Mouse (Mus musculus) lung, embryonic 15.5 days (tissue): ENCODE measurements at regions not wholly inside any gene's neighbourhood (a gene's known extent, or its start where the extent isn't known, plus 50 kb on each side); places are given as distances from the start of the nearest gene placed in this dataset.
A peak's percentile ranks its signal among the peaks of the same experiment; 100 is the strongest.

ENCODE experiments used
- ATAC-seq: fragments of 200-750 bp; cut with Nextera tagmentation; 2 replicates; pipeline ENCODE4 v1.8.0; 2017; ENCODE audit warnings: moderate number of reproducible peaks, borderline replicate concordance; ENCODE audit not compliant: low FRiP score, low TSS enrichment; ENCODE audit errors: extremely low read depth
- H3K27ac ChIP-seq: fragments of 300-500 bp; sonication (generic); 2 replicates; pipeline ENCODE4 v1.5.1; 2015; ENCODE audit warnings: moderate library complexity, mild to moderate bottlenecking, inconsistent platforms
- H3K27me3 ChIP-seq: fragments of 300-500 bp; sonication (generic); 2 replicates; pipeline ENCODE4 v1.6.1; 2015; ENCODE audit warnings: inconsistent platforms
- H3K36me3 ChIP-seq: fragments of 300-500 bp; sonication (generic); 2 replicates; pipeline ENCODE4 v1.6.1; 2015; ENCODE audit warnings: inconsistent platforms
- H3K4me1 ChIP-seq: fragments of 300-500 bp; sonication (generic); 2 replicates; pipeline ENCODE4 v1.6.1; 2015; ENCODE audit warnings: inconsistent platforms
- H3K4me2 ChIP-seq: fragments of 300-500 bp; sonication (generic); 2 replicates; pipeline ENCODE4 v1.6.1; 2015; ENCODE audit warnings: inconsistent platforms, mild to moderate bottlenecking, moderate library complexity
- H3K4me3 ChIP-seq: fragments of 300-500 bp; sonication (generic); 2 replicates; pipeline ENCODE4 v1.5.1; 2015; ENCODE audit warnings: mild to moderate bottlenecking, inconsistent platforms
- H3K9ac ChIP-seq: fragments of 300-500 bp; sonication (generic); 2 replicates; pipeline ENCODE4 v1.6.1; 2015; ENCODE audit warnings: inconsistent platforms
- H3K9me3 ChIP-seq: fragments of 300-500 bp; sonication (generic); 2 replicates; pipeline ENCODE4 v1.6.1; 2016; ENCODE audit warnings: inconsistent platforms
- WGBS: fragments of 180-500 bp; shearing (Covaris S2); methylation state at CpG from one replicate; pipeline ENCODE4 v1.1.7; 2015; 5-methylcytosine and 5-hydroxymethylcytosine counted together

GRCm38 (mm10) chr6:88984170-88984569, 82.1 kb downstream of the Tpra1 start:
- no peaks in the 10 kb centered on the region for H3K27me3 ChIP-seq
- no peak overlapping the region for H3K27ac ChIP-seq
- H3K9ac ChIP-seq: no peak overlapping the region
- WGBS: 64% methylated on average over 4 of the region's 4 CpGs
- ATAC-seq: no peak
- no peak overlapping the region for H3K4me3 ChIP-seq
- no peaks in the 10 kb centered on the region for H3K36me3 ChIP-seq
- H3K4me1 ChIP-seq: no peaks in the 10 kb centered on the region
- H3K4me2 ChIP-seq: no peak overlapping the region
- no peaks in the 10 kb centered on the region for H3K9me3 ChIP-seq

DNA sequence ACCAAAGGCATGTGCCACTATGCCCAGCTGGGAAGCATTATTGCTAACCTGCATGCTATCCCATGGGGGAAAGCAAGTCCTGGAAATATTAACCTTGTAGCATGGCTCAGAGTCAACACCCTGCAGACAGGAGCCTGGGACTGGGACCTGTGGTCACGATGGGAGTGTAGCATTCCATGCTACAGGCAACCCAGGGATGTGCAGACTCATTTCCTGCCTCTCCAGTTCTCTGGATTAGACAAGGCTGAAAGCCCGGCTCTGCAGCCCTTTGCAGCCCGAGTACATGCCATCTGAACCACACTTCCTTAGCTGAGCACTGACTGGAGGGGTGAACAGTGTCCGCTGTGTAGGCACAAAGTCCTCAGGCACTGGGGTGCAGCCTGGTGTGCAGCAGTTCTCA, 82.8 kb downstream of the Tpra1 start:
- ATAC-seq: no peak
- no peaks in the 10 kb centered on the region for H3K9me3 ChIP-seq
- H3K36me3 ChIP-seq: no peaks in the 10 kb centered on the region
- H3K4me3 ChIP-seq: no peak overlapping the region
- WGBS: 36% methylated on average over 4 of the region's 4 CpGs
- no peak overlapping the region for H3K4me2 ChIP-seq
- H3K9ac ChIP-seq: no peak overlapping the region
- no peaks in the 10 kb centered on the region for H3K27me3 ChIP-seq
- H3K27ac ChIP-seq: no peak overlapping the region
- 0 out of 2 replicates have a peak, but pooled peaks cover 1% of the 10 kb centered on the region for H3K4me1 ChIP-seq

- Histone ChIP-seq H3K4me3 (no peak overlapping the region), H3K27ac (no peak overlapping the region), H3K9me3 (no peaks in the 10 kb centered on the region), H3K36me3 (no peaks in the 10 kb centered on the region), H3K27me3 (no peaks in the 10 kb centered on the region), H3K4me2 (no peak overlapping the region), H3K9ac (no peak overlapping the region), H3K4me1 (0 out of 2 replicates have a peak, but pooled peaks cover 5% of the 10 kb centered on the region)
- 82% methylated on average over 10 of the region's 10 CpGs for WGBS
- ATAC-seq: no peak
Observed at GRCm38 (mm10) chr6:88988551-88988950, 86.5 kb downstream of the Tpra1 start.

DNA sequence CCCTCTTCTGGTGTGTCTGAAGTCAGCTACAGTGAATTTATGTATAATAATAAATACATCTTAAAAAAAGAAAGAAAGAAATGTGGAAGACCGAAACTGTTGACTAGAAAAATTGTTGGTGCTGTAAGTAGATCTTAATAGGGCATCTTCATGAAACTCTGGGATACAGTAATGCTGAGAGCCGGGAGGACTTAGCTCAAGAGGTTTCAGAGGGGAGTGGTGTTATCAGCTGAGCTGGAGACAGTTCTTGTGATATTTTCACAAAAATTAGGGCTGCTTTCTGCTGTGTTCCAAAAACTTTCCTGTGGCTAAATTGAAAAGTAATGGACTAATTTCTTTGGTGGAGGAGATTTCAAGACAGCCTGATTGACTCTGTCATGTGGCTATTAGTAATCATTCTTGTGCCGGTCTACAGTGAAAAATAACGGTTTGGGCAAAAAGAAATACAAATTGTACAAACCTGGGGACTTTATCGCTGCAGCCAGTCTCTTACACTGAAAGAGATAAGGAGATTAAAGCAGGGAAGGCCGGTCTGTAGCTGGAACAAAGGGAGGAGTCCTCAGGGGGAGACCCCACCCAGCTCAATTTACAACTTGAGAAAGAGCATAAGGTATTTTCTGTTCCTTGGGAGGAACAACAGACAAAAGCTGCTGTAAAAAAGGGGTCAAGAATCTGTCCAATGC, 87.7 kb downstream of the Tpra1 start:
- no peak overlapping the region for H3K4me2 ChIP-seq
- H3K36me3 ChIP-seq: no peaks in the 10 kb centered on the region
- no peak for ATAC-seq
- H3K27ac ChIP-seq: no peak overlapping the region
- no peaks in the 10 kb centered on the region for H3K9me3 ChIP-seq
- no peak overlapping the region for H3K4me3 ChIP-seq
- 39% methylated on average over 6 of the region's 6 CpGs for WGBS
- H3K9ac ChIP-seq: no peak overlapping the region
- no peaks in the 10 kb centered on the region for H3K27me3 ChIP-seq
- H3K4me1 ChIP-seq: 0 out of 2 replicates have a peak, but pooled peaks cover 5% of the 10 kb centered on the region

DNA sequence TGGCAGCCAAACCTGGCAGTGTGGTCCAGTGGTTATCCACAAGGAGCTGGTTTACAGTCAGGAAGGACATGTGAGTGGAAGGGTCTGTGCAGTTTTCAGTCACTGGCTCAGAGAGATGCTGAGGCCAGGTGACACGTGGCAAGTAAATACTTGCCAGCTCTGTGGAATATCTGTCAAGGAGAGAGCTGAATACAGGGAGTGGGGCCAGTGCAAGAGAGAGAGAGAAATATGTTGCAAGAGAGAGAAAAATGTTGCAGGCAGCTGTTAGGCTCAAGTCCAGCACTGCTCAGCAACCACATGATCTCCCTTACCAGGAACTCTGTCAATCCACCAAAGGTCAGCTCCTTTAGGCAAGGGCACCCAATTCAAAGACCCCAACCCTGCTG, 88.2 kb downstream of the Tpra1 start:
- H3K4me1 ChIP-seq: 0 out of 2 replicates have a peak, but pooled peaks cover 5% of the 10 kb centered on the region
- no peak overlapping the region for H3K4me2 ChIP-seq
- WGBS: 16% methylated on average over 1 of the region's 1 CpGs
- no peaks in the 10 kb centered on the region for H3K27me3 ChIP-seq
- no peak overlapping the region for H3K4me3 ChIP-seq
- H3K9me3 ChIP-seq: no peaks in the 10 kb centered on the region
- H3K27ac ChIP-seq: no peak overlapping the region
- no peak overlapping the region for H3K9ac ChIP-seq
- ATAC-seq: peak; percentile 76; the same call in 1 of the 2 replicates
- H3K36me3 ChIP-seq: no peaks in the 10 kb centered on the region

GRCm38 (mm10) chr6:88995077-88995476, 93.0 kb downstream of the Tpra1 start:
- Histone ChIP-seq H3K4me2 (no peak overlapping the region), H3K4me1 (0 out of 2 replicates have a peak, but pooled peaks cover 2% of the 10 kb centered on the region), H3K27me3 (no peaks in the 10 kb centered on the region), H3K4me3 (no peak overlapping the region), H3K9me3 (no peaks in the 10 kb centered on the region), H3K36me3 (no peaks in the 10 kb centered on the region), H3K9ac (no peak overlapping the region), H3K27ac (no peak overlapping the region)
- WGBS: 74% methylated on average over 3 of the region's 3 CpGs
- ATAC-seq: no peak

- 74% methylated on average over 3 of the region's 3 CpGs for WGBS
- no peak overlapping the region for H3K9ac ChIP-seq
- no peak overlapping the region for H3K27ac ChIP-seq
- peaks cover 12% of the 10 kb centered on the region; the same call in 1 of the 2 replicates for H3K4me1 ChIP-seq
- no peaks in the 10 kb centered on the region for H3K9me3 ChIP-seq
- ATAC-seq: no peak
- H3K36me3 ChIP-seq: no peaks in the 10 kb centered on the region
- no peaks in the 10 kb centered on the region for H3K27me3 ChIP-seq
- no peak overlapping the region for H3K4me2 ChIP-seq
- H3K4me3 ChIP-seq: no peak overlapping the region
Observed at GRCm38 (mm10) chr6:88998927-88999722, 97.1 kb downstream of the Tpra1 start.

DNA sequence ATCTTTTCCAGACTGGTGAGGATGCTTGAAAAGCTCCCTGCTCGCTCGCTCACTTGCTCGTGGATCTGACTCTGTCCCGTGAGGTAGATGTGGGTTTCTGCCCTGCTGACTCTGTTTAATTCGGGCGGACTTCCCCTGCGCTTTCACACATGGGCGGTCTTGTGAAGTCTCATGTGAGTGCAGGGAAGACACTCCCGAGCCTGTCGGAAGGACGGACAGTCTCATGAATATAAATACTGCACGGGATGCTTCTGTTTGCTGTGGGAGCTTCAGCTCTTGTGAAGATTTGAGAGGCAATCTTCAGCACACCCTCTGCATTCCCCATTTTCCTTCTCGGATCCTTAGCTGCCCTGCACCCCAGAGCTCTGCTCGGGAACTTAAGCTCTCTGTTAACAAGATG, 98.3 kb downstream of the Tpra1 start:
- WGBS: 21% methylated on average over 14 of the region's 14 CpGs
- H3K9me3 ChIP-seq: no peaks in the 10 kb centered on the region
- H3K9ac ChIP-seq: no peak overlapping the region
- no peaks in the 10 kb centered on the region for H3K27me3 ChIP-seq
- no peak overlapping the region for H3K27ac ChIP-seq
- peak overlapping the region; percentile 6; the same call in 1 of the 2 replicates for H3K4me2 ChIP-seq
- H3K36me3 ChIP-seq: no peaks in the 10 kb centered on the region
- no peak for ATAC-seq
- H3K4me1 ChIP-seq: peaks cover 12% of the 10 kb centered on the region; the same call in 1 of the 2 replicates
- H3K4me3 ChIP-seq: no peak overlapping the region

DNA sequence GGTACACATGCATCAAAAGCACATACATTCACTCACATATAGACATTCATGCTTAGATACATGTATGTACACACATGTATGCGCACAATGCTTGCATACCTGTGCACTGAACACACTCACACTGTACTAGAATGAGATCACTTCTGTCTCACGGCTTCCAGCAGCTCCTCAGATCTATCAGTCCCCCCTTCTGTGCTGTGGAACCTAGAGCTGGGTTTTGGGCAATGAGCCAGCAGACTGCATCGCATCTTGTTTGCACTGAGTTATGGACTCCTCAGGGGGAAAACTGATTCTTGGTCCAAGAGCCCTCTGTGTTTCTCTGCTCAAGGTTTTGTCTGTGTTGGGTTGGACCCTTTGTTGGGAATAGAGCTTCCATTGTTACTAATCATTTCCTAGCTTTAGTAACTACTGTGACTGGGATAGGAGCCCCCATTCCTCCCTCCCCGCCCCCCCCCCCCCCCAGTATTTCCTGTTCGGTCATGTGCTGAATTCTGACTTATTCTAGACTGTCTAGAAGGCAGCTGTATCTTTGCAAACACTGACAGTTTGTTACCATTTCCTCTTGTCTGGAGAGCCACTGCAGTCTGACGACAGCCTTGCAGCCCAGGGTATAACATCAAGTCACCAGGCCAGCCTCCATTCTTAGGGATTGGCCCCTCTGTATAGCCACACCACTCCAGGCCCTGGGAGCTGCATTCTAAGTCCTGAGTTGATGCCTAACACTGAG, 101.3 kb downstream of the Tpra1 start:
- Histone ChIP-seq H3K4me2 (no peak overlapping the region), H3K9ac (no peak overlapping the region), H3K9me3 (no peaks in the 10 kb centered on the region), H3K27ac (peak overlapping the region; percentile 68), H3K36me3 (no peaks in the 10 kb centered on the region), H3K4me1 (peaks cover 25% of the 10 kb centered on the region), H3K27me3 (no peaks in the 10 kb centered on the region), H3K4me3 (no peak overlapping the region)
- 29% methylated on average over 5 of the region's 6 CpGs for WGBS
- ATAC-seq: peak; percentile 87

- H3K9ac ChIP-seq: no peak overlapping the region
- H3K27me3 ChIP-seq: no peaks in the 10 kb centered on the region
- WGBS: 46% methylated on average over 4 of the region's 4 CpGs
- ATAC-seq: no peak
- no peak overlapping the region for H3K27ac ChIP-seq
- no peak overlapping the region for H3K4me2 ChIP-seq
- H3K36me3 ChIP-seq: no peaks in the 10 kb centered on the region
- no peaks in the 10 kb centered on the region for H3K9me3 ChIP-seq
- H3K4me3 ChIP-seq: no peak overlapping the region
- peaks cover 36% of the 10 kb centered on the region for H3K4me1 ChIP-seq
Observed at GRCm38 (mm10) chr6:89005094-89005493, 103.0 kb downstream of the Tpra1 start.

DNA sequence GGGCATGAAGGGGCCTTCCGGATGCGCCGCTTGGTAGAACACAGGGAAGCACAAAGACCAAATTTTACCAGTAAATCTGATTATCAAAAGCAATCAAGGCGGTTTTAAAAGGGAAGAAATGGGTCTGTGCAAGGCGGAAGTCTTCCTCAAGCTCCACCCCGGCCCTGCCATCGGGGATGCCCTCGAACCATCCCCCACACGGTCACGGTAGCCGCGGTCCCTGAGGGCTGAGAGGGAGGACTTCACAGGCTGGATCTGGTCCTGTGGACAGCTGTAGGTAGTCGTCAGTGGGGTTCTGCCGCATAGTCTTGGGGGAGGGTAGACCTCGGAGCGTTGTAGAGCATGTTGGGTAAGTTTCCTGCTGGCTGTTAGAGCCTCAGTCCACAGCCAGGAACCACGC, 104.9 kb downstream of the Tpra1 start:
- WGBS: 50% methylated on average over 17 of the region's 17 CpGs
- H3K4me3 ChIP-seq: no peak overlapping the region
- no peak overlapping the region for H3K4me2 ChIP-seq
- H3K9me3 ChIP-seq: no peaks in the 10 kb centered on the region
- no peaks in the 10 kb centered on the region; the same call in 1 of the 2 replicates for H3K27me3 ChIP-seq
- H3K4me1 ChIP-seq: peaks cover 33% of the 10 kb centered on the region
- H3K27ac ChIP-seq: no peak overlapping the region
- H3K9ac ChIP-seq: no peak overlapping the region
- no peak for ATAC-seq
- H3K36me3 ChIP-seq: no peaks in the 10 kb centered on the region

DNA sequence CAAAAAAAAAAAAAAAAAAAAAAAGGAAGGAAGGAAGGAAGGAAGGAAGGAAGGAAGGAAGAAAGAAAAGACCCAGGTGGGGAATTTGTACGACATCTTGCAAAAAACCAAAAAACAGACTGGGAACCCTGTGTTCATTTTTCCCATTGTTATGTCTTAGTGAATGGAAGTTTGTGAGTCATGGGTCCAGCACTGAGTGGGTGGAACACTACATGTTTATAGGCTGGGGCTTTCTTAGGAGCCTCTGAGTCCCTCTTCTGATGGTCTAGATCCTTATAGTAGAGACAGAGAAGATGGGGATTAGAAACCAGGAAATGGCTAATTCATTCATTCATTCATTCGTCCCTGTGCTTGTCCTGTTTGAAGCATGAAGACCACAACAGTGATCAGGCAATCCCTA, 105.5 kb downstream of the Tpra1 start:
- H3K9me3 ChIP-seq: no peaks in the 10 kb centered on the region
- no peak for ATAC-seq
- no peak overlapping the region for H3K9ac ChIP-seq
- H3K4me3 ChIP-seq: no peak overlapping the region
- H3K4me2 ChIP-seq: no peak overlapping the region
- no peaks in the 10 kb centered on the region for H3K36me3 ChIP-seq
- H3K27me3 ChIP-seq: no peaks in the 10 kb centered on the region; the same call in 1 of the 2 replicates
- 74% methylated on average over 2 of the region's 2 CpGs for WGBS
- H3K27ac ChIP-seq: no peak overlapping the region
- H3K4me1 ChIP-seq: peaks cover 33% of the 10 kb centered on the region
